Mouse (Mus musculus) neutrophil, adult 5-6 weeks (primary cell): ENCODE measurements around the gene Pkp4. TPM values are rescaled to one million over a fixed set of nuclear protein-coding genes. Genes with fewer than 3 reads are reported as not detected.

Source experiments
- ATAC-seq: fragments of 151-379, 151-347 bp; 2 replicates; pipeline ENCODE4 v1.8.0; 2017; ENCODE audit warnings: mild to moderate bottlenecking, moderate TSS enrichment; ENCODE audit not compliant: insufficient number of reproducible peaks, poor library complexity, low FRiP score, severe bottlenecking; ENCODE audit errors: extremely low read depth
- total RNA-seq: library from RNA; stranded (forward); fragments of 200-1000 nt; gene quantifications from 2 replicates; pipeline ENCODE4 v1.2.3, GENCODE M21; 2017

The Pkp4 gene
- total RNA-seq, 1 experiment from 2014 or later: 2.9 TPM

DNA sequence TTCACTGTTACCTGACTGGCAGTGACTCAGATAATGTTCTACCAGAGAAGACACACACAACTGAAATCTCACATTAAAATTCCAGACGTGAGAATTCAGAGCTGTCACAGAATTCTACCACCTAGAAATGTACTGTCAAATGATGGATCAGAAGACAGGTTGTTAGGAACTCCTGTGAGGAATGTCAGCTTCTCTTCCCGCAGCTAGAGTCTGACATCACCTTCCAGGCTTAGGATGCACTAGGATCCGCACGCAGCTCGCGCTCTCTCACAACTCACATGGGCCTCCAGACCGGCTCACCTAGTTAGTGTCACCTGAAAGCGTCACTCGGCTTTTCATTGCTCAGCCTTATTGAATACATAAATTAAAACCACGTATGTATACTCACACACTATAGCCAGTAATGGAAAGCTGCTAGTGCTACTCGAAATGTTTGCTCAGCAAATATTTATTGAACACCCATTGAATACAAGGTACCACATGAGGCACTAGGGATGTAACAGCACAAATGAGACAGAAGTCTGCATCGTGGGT lies 142.9 kb downstream of the Pkp4 start:
- ATAC-seq: no peak

DNA sequence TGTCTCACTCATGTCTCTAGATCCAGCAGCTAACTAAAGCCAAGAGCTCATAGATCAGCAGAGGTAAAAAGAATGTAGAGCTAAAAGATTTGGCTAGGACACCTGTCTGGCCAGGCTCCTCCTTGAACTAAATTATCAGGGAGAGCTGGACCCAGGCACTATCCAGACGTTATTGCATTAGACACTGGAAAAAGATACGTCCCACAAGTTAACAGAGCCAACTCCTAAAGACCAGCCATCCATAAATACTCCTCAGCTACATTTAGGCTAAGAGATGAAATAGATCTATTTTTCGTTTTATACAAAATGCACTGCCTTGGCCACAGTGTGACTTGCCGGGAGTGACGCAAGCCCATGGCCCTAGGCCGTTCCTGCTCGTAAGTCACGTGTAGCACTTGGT lies 146.7 kb downstream of the Pkp4 start:
- ATAC-seq: no peak

DNA sequence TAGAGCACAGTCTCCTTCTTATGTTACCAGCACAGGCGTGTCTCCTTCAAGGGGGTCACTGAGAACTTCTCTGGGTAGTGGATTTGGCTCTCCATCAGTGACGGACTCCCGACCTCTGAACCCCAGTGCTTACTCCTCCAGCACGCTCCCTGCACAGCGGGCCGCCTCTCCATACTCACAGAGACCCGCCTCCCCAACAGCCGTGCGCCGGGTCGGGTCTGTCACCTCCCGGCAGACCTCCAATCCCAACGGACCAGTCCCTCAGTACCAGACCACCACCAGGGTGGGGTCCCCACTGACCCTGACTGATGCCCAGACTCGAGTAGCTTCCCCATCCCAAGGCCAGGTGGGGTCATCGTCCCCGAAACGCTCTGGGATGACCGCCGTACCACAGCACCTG lies 147.4 kb downstream of the Pkp4 start:
- ATAC-seq: 0 out of 2 replicates have a peak, but pooled peaks have one; percentile 9

DNA sequence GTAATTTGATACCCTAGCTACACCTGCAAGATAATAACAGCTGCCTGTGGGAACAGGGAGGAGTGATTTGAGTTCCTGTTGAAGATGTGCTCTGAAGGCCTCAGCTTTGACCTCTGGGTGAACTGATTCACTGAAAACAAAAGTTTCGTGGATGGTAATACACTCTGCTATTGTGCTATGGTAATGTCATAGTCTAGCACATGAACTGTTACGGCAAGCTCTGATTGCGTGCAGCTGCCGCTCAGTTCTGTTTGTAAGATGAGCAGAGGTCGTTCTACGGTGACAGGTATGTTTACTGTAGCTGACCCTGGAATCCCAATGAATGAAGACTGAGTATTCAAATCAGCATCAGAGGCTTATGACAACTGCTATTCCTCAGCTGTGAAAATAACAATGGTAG lies 152.6 kb downstream of the Pkp4 start:
- ATAC-seq: no peak

DNA sequence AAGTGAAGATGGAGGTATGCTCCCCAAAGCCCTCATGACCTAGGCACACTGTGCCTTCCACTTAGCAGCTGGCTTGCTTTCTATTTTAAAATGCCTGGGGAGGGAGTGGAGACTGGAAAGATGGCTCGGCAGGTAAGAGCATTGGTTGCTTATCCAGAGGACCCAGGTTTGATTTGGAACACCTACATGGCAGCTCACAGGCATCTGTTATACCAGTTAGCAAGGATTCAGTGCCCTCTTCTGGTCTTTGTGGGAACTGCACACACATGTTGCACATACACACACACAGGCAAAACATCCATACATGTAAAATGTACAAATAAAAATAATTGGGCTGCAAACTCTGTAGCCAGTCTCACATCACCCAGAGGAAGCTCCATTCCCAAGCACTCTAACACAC lies 158.0 kb downstream of the Pkp4 start:
- ATAC-seq: no peak

DNA sequence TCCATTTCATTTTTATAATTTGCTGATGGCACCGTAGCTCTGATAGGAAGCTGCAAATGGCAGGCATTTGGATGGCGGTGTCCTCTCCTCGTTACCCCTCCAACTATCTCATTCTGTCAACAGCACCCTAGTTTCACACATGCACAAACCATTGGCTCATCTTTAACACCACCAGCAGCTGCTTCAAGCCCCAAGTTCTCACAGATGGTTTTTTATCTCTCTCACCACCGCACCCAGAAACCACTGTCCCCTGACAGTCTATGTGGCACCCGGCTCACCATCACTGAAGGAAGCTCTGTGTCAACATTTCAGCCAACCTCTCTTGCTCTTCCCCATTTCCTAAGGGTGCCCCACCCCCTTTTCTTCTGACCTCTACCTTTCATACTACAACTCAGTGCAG lies 167.3 kb downstream of the Pkp4 start:
- ATAC-seq: no peak

DNA sequence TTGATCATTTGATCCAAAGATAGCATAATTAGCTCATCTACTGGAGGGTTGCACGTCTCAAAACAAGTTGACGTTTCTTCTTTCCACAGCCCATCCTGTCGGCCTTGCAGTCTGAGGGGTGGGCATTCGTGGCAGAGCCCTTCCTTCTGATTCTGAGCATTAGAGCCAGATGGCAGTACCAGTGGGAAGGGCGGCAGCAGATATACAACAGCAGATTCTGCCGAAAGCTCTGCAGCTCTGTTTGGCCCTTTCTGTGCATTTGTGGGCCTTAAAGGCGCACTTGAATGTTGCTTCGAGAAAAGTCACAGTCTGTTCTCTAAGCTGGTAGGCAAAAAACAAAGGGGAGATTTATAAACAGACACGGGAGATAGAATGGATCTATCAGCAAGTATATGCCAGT lies 170.4 kb downstream of the Pkp4 start:
- no peak for ATAC-seq

DNA sequence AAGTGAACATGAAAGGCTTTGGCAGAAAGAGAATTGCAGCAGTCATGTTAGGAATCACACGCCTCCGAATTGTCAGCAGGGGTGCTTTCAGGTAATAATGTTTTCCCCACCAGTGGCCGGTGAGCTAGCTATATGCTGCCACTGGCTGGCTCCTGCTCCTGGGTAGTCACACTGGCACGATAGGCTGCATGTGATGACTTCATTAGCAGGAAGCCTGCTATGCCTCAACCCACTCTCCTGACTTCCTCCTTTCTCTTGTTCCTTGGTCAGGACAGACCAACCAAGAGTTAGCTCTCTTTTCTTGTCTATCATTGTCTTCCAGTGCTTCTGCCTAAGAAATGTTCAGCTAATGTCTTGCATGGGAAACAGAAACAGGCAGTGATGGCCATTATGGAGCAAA lies 171.9 kb downstream of the Pkp4 start:
- no peak for ATAC-seq

DNA sequence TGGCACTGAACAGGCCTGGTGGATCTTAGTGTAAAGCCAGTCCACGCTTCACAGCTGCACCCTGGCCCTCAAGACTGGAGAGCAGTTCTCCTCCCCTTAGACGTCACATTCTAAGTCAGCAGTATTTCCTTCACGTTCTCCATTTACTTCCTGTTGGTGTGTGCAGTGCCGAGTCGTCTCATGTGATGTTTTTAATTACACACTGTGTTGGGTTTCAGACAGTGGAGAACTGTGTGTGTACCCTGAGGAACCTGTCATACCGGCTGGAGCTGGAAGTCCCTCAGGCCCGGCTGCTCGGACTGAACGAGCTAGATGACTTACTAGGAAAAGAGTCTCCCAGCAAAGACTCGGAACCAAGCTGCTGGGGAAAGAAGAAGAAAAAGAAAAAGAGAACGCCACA lies 177.9 kb downstream of the Pkp4 start:
- ATAC-seq: no peak; the same call in 1 of the 2 replicates

DNA sequence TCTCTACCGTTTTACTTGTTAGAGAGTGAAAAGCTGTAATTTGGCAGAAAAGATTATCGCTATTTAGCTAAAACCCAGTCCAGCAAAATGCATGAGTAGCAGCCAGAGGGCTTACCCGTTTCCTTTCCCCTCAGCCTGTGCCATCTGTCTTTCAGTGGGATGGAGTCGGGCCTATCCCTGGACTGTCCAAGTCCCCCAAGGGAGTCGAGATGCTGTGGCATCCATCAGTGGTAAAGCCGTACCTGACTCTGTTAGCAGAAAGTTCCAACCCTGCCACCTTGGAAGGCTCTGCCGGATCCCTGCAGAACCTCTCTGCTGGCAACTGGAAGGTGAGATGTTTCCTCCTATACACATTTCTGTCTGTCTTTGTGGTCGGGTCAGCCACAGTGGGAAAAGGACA lies 178.3 kb downstream of the Pkp4 start:
- no peak for ATAC-seq

DNA sequence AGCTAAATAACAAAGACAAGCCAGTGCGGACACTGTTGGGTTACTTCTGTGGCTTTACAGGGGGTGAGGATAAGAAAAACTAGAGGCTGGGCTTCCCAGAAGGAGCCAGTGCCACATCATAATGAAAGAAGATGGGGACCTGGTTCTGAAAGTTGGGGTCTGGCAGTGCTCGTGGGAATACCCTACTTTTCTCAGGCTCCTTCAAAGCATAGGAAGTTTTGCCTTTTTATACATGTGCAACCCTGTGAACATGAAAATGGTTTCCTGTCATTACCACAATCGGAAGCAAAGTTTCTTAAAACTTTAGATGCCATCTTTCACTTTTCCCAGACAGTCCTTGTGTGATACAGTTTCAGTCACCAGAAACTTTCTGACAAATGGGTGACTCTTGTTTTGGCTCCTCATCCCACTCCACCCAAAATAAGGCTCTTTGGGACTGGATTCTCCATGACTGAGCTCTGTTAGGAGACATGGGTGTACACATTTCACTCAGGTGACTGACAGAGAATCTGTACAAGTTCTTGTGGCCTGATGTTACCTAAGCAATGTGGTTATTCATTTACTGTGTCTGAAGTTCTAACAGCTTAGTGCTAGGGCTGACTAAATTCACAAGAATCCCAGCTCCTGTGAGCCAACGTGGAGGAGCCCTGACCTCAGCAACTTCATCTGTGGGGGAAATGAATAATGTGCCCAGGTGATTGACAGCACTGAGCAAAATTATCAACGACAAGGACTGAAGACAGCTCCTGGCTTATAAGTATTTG lies 179.3 kb downstream of the Pkp4 start:
- no peak for ATAC-seq

DNA sequence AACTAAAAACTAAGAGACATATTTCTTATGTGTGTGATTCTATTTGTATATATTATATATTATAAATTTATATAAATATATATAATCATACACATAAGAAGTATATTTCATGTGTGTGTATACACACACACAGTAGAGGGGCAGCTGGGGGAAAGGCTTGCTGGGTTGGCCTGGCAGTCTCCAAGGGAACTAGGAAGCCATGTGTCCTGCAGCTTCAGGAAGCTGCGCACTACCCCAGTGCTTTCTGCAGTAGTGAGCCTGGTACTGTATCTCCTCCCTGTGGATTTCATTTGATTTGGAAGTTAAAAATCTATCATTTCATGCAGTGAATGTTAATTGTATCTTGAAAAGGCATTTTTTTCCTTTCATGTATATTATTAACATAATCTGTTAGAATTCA lies 180.2 kb downstream of the Pkp4 start:
- ATAC-seq: no peak

DNA sequence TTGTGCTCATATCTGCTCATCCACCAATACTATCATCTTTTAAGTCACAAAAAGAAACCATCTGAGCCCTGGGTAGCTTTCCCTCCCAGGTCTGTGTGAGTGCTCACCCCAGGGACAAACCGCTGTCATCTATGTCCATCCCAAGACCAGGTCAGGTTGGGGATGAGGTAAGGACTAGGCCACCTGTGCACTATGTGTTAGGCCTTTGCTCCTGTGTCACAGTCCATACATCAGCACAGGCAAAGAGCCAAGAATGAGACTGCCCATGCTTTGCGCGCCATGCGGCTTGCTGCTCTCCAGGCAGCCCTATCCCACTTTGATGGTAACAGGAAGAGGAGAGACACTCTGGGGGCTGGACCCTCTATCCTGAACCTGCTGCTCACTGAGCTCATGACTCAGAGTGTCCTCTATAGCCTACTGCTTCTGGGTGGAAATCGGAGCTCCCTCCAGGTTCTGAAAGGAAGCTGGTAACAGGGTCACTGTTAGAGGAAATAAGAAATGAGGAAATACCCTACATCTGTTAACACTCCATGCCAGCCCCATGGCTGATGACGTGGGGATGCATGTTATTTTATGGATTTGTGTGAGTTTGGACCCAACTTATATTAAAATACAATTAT lies 182.1 kb downstream of the Pkp4 start:
- no peak for ATAC-seq

DNA sequence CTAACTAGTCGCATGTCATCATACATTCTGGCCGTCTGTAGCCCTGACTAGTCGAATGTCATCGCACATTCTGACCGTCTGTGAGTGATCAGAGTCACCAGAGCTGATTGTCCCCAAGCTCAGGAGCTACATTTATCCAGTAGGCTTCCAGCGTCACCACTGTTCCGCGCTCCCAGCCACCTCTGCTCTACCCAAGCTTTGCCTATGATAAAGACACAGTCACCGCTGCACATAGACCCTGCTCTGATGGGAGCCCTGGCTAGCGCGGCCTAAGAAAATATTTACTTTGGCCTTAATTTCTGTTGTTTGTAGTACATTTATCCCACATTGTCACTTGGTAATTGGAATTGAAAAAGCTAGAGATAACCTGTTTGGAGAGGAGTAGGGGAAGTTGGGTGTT lies 183.2 kb downstream of the Pkp4 start:
- ATAC-seq: no peak

DNA sequence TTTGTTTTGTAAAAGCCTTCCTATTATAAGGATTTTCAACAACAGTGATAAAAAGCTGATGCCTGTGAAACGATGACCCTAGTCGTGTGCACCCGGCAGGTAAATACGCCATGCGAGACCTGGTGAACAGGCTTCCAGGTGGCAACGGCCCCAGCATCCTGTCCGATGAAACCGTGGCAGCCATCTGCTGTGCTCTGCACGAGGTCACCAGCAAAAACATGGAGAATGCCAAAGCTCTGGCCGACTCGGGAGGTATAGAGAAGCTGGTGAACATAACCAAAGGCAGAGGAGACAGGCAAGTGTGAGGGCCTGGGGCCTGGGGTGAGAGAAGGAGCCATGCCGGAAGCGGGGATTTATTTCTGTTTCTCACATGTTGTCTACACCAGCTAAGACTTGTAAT lies 184.0 kb downstream of the Pkp4 start:
- no peak for ATAC-seq

DNA sequence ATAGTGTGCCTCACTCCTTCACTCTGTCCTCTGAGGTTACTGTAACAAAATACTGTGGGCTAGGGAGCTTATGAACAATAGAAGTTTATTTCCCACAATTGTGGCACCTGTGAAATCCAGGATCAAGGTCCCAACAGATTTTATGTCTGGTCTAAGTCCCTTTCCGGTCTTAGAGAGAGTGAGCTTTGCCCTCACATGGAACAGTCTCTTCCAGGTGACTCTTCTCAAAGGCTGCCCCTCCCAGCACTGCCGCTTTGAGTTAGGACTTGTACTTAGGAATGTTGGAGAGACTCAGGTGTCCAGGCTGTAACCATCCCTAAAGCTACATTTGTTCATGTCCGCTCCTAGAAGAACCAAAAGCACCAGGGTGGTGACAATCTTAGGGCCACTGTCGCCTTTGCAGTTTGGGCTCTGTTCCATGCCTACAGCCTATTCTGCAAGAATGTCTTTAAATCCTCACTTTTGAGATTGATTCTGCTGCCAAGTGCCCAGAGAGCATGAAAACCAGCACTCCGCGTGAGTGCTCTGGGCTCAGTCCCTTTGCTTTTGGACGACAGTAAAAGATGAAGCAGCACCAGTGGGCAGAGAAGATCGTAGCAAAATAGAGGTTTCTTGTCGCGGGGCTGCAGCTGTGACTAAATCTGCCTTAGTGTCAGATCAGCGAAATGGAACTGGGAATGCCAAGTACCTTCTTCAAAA lies 184.6 kb downstream of the Pkp4 start:
- ATAC-seq: no peak

DNA sequence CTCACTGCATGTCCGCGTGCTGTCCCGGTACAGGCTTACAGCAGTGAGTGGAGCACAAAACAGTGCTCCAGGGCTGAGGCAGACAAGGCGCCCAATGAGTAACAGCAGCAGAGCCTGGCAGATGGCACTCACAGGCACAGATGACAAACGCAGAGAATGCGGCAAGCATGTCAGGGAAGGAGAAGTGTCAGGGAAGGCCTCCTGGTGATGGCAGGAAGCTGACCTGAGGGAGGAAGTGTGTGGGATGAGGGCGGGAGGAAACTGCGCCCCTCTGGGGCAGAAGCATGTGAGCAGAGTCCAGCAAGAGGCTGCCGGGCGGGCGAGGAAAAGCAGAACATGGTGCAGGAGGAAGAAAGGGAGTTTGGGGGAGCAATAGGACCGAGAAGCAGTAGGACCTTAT lies 185.8 kb downstream of the Pkp4 start:
- no peak for ATAC-seq

DNA sequence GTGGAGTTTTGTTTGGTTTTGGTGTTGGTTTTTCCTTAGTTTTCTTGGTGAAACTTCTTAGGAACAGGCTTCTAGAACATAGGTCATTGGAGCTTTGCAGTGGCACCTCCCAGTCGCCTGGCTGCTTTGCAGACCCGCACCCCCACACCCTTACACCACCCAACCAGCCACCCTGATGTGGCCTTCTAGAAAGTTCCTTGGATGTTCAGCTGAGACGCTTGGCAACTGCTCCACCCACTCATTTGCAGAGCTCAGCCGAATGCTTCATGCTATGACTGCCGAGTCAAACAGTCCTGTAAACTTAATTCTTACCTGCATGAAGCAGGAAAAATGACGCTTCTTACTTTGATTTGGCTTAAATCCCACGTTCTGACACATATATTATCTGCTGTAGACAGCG lies 187.9 kb downstream of the Pkp4 start:
- ATAC-seq: no peak

DNA sequence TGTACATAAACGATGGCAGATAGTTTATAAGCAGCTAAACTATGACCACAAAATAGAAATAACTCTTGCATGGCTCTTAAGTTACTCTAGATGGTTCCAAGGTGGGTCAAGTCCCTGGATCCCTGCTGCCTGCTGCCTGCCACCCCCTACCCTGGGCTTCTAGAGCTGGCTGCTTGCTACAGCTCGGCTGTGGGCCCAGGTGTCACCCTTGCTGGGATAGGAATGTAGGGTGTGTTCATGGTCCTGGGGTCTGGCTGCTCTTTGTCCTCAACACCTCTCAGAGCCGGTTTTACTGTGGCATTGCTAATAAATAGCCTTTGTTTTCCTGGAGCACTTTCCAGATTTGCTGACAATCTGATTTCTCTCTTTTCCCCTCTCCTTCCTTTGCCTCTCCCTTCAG lies 189.4 kb downstream of the Pkp4 start:
- ATAC-seq: no peak
